7 mouse cellular contexts compared by ENCODE assay signal in genomic region chr2:144011080-144011551, GRCm38 (mm10). TPM values are rescaled to one million over a fixed set of nuclear protein-coding genes. Genes with fewer than 3 reads are reported as not detected.
DNase-seq lines count a peak whose midpoint lies in the region; ATAC-seq lines count a peak whose summit lies in the region.

Gene Rrbp1 (minus strand): TSS chr2:144011263.

- H3K36me3 ChIP-seq in intestine, embryonic 15.5 days, result no peaks in the 10 kb centered on the region
- H3K36me3 ChIP-seq in midbrain, embryonic 10.5 days, result no peaks in the 10 kb centered on the region

- peak within 1 kb of the TSS; percentile 98 for H3K27ac ChIP-seq in intestine, embryonic 15.5 days
- H3K27ac ChIP-seq in midbrain, embryonic 10.5 days (replicated peaks), result peak within 1 kb of the TSS; percentile 93

- peak; percentile 98 for ATAC-seq in intestine, embryonic 15.5 days

- intact Hi-C loops in gastrocnemius, postnatal 36 days (cut with DNase I), result loop anchor here (5.0 kb wide), 1 partner anchor 256 kb away; no protein-coding TSS in a partner anchor
- intact Hi-C loops in left cerebral cortex, postnatal 25 days (cut with DNase I), result loop anchor here (2.0 to 10.0 kb wide), 3 partner anchors 154 to 260 kb away; partner anchors contain the start of genes Mgme1 and Snx5

- no peaks in the 10 kb centered on the region for H3K9me3 ChIP-seq in intestine, embryonic 15.5 days
- no peaks in the 10 kb centered on the region for H3K9me3 ChIP-seq in midbrain, embryonic 10.5 days (replicated peaks)

- peaks cover 28% of the 10 kb centered on the region for H3K4me1 ChIP-seq in intestine, embryonic 15.5 days (replicated peaks)
- peaks cover 27% of the 10 kb centered on the region for H3K4me1 ChIP-seq in midbrain, embryonic 10.5 days

- WGBS in intestine, embryonic 15.5 days, result under 1% methylated on average over 53 of the region's 53 CpGs
- 0% methylated on average over 52 of the region's 53 CpGs for WGBS in midbrain, embryonic 10.5 days

- no peaks in the 10 kb centered on the region for H3K27me3 ChIP-seq in intestine, embryonic 15.5 days (replicated peaks)
- H3K27me3 ChIP-seq in midbrain, embryonic 10.5 days (ENCODE audit: low read depth, poor library complexity, severe bottlenecking), result no peaks in the 10 kb centered on the region

- peak within 1 kb of the TSS; percentile 97 for H3K9ac ChIP-seq in intestine, embryonic 15.5 days

- H3K4me3 ChIP-seq in intestine, embryonic 15.5 days (replicated peaks), result peak within 1 kb of the TSS; percentile 99
- peak within 1 kb of the TSS; percentile 88 for H3K4me3 ChIP-seq in midbrain, embryonic 10.5 days

- DNase-seq in adrenal gland, adult 2 months, result peak; percentile 100
- peak; percentile 95 for DNase-seq in embryo, embryonic 11.5 days (ENCODE audit: low read depth, low spot score)
- DNase-seq in gastrocnemius, postnatal 36 days, result peak; percentile 96 to 98
- DNase-seq in left cerebral cortex, postnatal 25 days (ENCODE audit: low spot score in 2 of 2), result peak; percentile 98 to 100
- DNase-seq in midbrain, embryonic 10.5 days (ENCODE audit: low spot score), result peak; percentile 99
- DNase-seq in right cerebral cortex, postnatal 4 days, result peak; percentile 97

- peak within 1 kb of the TSS; percentile 74 for H3K4me2 ChIP-seq in intestine, embryonic 15.5 days (replicated peaks)

RNA-seq across cellular contexts. Expression of gene Rrbp1, which starts in this region (rescaled TPM):
- total RNA-seq in adrenal gland, adult 2 months (2021), result 100 to 1,000 TPM; 162 to 193 TPM
- polyA plus RNA-seq in adrenal gland, adult 2 months (2012; rRNA removed), result 30.3 and 36.0 TPM in 2 replicates
- total RNA-seq in gastrocnemius, postnatal 36 days (2021), result 10 to 100 TPM; 40.8 to 43.1 TPM
- polyA plus RNA-seq in intestine, embryonic 15.5 days (2015; fragmentation: Nextera tagmentation; extraction: Ambion mirVana), result 103 and 125 TPM in 2 replicates
- 10 to 100 TPM; 54.3 to 74.0 TPM for total RNA-seq in left cerebral cortex, postnatal 25 days (2021)
- polyA plus RNA-seq in midbrain, embryonic 10.5 days (2016; fragmentation: Nextera tagmentation; extraction: Ambion mirVana), result 41.7 and 48.0 TPM in 2 replicates

Comparison
In these comparisons a context has a peak if more than half of its experiments do, and no peak if none do; other contexts are left out.
1. Peak in every context shown above with its lines: DNase-seq, ATAC-seq, H3K4me3 ChIP-seq and H3K27ac ChIP-seq.